Mouse (Mus musculus): Measurements from ENCODE around the gene Xbp1. TPM values are rescaled to one million over a fixed set of nuclear protein-coding genes. Genes with fewer than 3 reads are reported as not detected.
A peak's percentile ranks its signal among the peaks of the same experiment; 100 is the strongest.
"Not testable (repeated sequence)": the region's sequence is repeated elsewhere in the genome, so short reads cannot be mapped to it uniquely, and the experiment has no call there.

The Xbp1 gene
- total RNA-seq, 2 experiments from 2014 or later = 68.6 to 69.9 TPM

GRCm38 (mm10) chr11:5527865-5528523, 7.5 kb downstream of the Xbp1 start:
- DNase-seq = no peak

- no peak for DNase-seq
Measured at GRCm38 (mm10) chr11:5528841-5529240, 8.4 kb downstream of the Xbp1 start.

- DNase-seq = no peak
Measured at GRCm38 (mm10) chr11:5530172-5530571, 9.7 kb downstream of the Xbp1 start.

- no peak for DNase-seq
Measured at GRCm38 (mm10) chr11:5530717-5531116, 10.3 kb downstream of the Xbp1 start.

- peak in 1 of 2 experiments; percentile 58 for DNase-seq
Measured at GRCm38 (mm10) chr11:5533108-5533507, 12.6 kb downstream of the Xbp1 start.

- DNase-seq = not testable (repeated sequence)
Measured at GRCm38 (mm10) chr11:5537454-5537853, 17.0 kb downstream of the Xbp1 start.

GRCm38 (mm10) chr11:5540331-5540730, 19.9 kb downstream of the Xbp1 start:
- no peak for DNase-seq

- DNase-seq = no peak
Measured at GRCm38 (mm10) chr11:5541230-5541798, 20.9 kb downstream of the Xbp1 start.

- peak; percentile 96 to 98 for DNase-seq
Measured at GRCm38 (mm10) chr11:5541799-5542481, 21.5 kb downstream of the Xbp1 start, which contains the start of gene Ccdc117. Gene Ccdc117 (minus strand): TSS chr11:5542187.

- no peak for DNase-seq
Measured at GRCm38 (mm10) chr11:5542482-5543185, 22.2 kb downstream of the Xbp1 start.

- DNase-seq = no peak
Measured at GRCm38 (mm10) chr11:5543281-5543680, 22.8 kb downstream of the Xbp1 start.

- DNase-seq = not testable (repeated sequence)
Measured at GRCm38 (mm10) chr11:5544709-5545108, 24.2 kb downstream of the Xbp1 start.

- DNase-seq = no peak
Measured at GRCm38 (mm10) chr11:5545457-5545856, 25.0 kb downstream of the Xbp1 start.

GRCm38 (mm10) chr11:5546693-5547092, 26.2 kb downstream of the Xbp1 start:
- no peak for DNase-seq

- no peak for DNase-seq
Measured at GRCm38 (mm10) chr11:5551430-5551829, 31.0 kb downstream of the Xbp1 start.

- DNase-seq = no peak
Measured at GRCm38 (mm10) chr11:5551931-5552330, 31.5 kb downstream of the Xbp1 start.

GRCm38 (mm10) chr11:5560273-5560672, 39.8 kb downstream of the Xbp1 start:
- no peak for DNase-seq

- DNase-seq = no peak
Measured at GRCm38 (mm10) chr11:5562625-5563268, 42.3 kb downstream of the Xbp1 start.

GRCm38 (mm10) chr11:5563898-5564297, 43.4 kb downstream of the Xbp1 start:
- DNase-seq = no peak

GRCm38 (mm10) chr11:5565596-5565995, 45.1 kb downstream of the Xbp1 start:
- DNase-seq = no peak

- no peak for DNase-seq
Measured at GRCm38 (mm10) chr11:5566506-5566905, 46.0 kb downstream of the Xbp1 start.

- DNase-seq = no peak
Measured at GRCm38 (mm10) chr11:5567654-5568053, 47.2 kb downstream of the Xbp1 start.

Data from heart, adult 18-20 months (tissue).